Mouse (Mus musculus) embryo, embryonic 11.5 days (tissue): ENCODE measurements around the gene Emp3.
A peak's percentile ranks its signal among the peaks of the same experiment; 100 is the strongest.
"Not testable (repeated sequence)": the region's sequence is repeated elsewhere in the genome, so short reads cannot be mapped to it uniquely, and the experiment has no call there.

Experiments used
- DNase-seq: peaks from one replicate; pipeline ENCODE4 v3.0.0-alpha.2; 2012; ENCODE audit warnings: low read depth, low spot score

Gene Emp3

DNA sequence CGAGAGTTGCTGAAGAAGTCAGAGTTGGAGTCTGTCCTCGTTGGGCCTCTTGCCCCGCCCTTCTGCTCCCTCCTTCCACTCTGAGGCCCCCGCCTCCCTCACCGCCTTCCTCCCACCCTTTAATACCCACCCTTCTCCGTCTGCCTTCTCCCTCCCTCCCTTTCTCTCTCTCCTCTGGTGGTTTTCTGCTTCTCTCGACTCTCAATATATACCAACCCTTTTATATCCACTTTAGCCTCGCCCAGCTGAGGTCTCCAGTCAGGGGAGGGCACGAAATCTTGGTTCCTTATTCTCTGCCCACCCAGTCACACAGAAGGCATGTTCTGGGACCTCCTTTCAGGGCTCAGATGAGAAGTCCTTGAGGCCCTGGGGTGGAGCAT, at the start of gene Emp3:
Emp3 (minus strand) TSS at position 163 of the 380 bp plus-strand sequence.
- DNase-seq: no peak

DNA sequence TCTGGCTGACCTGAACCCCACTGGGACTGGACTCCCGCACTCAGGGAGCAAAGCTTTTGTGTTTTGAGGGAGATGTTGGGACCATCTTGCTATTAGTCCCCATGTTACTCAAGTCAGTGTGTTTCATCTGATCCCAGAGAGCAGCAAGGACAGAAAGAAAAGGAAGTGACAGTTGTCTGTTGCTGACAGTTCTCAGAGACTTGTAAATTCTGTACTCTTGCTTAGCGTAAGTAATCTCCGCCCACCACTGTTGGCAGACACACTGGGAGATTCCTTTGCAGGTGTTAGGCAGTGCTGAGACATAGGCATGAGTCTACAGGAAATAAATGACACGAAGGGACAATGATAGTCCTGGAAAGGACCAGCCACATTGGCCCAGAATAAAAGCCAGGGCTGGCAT, 35.4 kb upstream of the Emp3 start:
- no peak for DNase-seq

DNA sequence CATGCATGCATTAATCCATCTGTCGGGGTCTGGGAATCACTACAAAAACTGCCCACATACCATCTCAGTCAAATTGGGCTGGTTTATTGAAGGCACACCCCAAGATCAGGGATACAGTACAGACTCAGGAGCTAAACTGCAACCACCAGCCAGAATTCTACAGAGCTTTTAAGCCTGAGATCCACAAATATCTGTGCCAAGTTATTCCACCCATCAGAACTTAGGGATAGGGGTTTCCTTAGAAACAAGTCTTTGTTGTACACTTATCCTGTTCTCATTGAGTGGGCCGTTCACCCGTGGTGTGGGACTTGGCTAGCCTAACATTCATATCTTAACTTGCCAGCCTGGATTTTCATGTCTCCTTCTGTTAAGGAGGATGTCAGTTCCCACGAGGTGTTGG, 27.9 kb upstream of the Emp3 start:
- no peak for DNase-seq

DNA sequence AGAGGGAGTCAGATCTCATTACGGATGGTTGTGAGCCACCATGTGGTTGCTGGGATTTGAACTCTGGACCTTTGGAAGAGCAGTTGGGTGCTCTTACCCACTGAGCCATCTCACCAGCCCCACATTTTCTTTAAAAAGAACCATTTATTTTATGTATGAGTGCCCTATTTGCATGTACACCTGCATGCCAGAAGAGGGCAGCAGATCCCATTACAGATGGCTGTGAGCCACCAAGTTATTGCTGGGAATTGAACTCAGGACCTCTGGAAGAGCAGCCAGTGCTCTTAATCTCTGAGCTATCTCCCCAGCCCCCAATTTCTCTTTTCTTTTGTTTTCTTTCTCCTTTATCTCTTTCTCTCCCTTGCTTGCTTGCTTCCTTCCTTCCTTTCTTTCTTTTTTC, 22.1 kb upstream of the Emp3 start:
- DNase-seq: not testable (repeated sequence)

DNA sequence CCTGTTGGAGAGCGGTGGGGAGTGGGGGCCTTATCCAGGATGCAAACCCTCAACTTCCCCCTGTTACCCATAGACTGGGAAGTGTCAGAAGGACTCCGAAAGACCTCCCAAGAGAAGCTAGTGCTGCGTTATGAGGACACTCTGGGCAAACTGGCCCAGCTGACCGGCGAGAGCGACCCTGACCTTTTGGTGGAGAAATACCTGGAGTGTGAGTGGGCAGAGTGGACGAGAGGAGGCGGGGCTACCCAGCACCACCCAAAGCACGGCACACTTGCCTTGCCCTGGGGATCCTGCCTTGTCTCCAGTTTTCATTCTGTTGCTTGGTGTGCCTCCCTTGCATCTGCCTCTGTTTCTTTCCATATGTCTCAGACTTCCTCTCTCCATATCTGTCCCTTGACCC, 20.8 kb upstream of the Emp3 start:
- no peak for DNase-seq

DNA sequence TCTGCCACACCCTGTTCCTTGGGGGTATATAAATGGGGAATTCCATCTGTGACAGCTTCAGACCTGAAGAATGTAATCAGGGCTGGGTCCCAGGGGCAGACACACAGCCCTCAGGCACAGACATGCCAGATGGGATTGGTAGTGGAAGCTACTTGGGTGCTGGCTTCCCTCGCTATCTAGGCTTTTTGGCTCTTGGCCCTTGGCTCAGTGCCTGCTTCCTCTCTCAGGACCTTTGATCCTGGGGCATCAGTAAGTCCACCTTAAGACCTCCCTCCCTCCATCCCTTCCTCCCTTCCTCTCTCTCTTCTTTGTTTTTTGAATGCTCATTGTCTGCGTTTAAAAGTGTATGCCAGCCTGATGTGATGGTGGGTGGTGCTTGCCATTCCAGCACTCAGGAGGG, 18.6 kb upstream of the Emp3 start:
- DNase-seq: no peak

DNA sequence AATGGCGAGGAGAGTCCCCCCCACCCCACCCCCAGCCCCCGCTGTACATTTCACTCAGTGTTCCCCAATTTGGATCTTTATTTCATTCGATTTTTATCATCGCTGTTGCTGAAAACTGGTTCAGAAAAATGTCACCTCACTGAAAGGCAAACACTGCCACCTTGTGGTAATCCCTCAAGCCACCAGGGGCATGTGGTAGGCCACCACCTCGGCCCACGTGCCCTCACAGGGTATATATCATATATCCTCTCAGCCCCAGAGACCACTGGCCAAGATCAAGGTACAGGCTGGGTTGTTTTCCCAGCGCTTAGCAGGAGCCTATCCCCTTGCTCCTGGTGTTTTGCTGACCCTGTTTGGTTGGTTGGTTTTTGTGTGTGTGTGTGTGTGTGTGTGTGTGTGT, 13.9 kb upstream of the Emp3 start:
- peak; percentile 55 for DNase-seq

DNA sequence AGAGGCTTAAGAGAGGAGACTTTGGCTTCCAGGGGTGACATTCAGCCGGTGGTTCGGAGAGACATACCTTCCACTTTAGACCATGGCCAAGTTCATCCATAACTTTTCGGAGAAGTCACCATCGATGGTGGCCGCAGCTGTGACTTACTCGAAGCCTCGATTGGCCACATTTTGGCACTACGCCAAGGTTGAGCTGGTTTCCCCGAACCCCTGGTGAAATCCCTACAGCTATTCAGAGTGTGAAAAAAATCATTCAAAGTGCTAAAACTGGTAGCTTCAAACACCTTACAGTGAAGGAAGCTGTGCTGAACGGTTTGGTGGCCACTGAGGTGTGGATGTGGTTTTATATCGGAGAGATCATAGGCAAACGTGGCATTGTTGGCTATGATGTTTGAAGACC, 12.6 kb upstream of the Emp3 start:
- DNase-seq: not testable (repeated sequence)

DNA sequence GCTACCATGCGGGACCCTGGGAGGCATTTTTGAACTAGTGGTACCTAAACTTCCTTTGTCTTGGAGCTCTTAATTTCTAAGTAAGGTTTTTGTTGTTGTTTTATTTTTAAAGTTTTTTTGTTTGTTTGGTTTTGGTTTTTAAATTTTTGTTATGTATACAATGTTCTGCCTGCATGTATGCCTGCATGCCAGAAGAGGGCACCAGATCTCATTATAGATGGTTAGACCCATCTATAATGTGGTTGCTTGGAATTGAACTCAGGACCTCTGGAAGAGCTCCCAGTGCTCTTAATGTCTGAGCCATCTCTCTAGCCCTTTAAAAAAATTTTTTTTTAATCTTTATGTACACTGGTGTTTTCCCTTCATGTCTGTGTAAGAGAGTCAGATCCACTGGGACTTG, 8.5 kb upstream of the Emp3 start:
- no peak for DNase-seq

DNA sequence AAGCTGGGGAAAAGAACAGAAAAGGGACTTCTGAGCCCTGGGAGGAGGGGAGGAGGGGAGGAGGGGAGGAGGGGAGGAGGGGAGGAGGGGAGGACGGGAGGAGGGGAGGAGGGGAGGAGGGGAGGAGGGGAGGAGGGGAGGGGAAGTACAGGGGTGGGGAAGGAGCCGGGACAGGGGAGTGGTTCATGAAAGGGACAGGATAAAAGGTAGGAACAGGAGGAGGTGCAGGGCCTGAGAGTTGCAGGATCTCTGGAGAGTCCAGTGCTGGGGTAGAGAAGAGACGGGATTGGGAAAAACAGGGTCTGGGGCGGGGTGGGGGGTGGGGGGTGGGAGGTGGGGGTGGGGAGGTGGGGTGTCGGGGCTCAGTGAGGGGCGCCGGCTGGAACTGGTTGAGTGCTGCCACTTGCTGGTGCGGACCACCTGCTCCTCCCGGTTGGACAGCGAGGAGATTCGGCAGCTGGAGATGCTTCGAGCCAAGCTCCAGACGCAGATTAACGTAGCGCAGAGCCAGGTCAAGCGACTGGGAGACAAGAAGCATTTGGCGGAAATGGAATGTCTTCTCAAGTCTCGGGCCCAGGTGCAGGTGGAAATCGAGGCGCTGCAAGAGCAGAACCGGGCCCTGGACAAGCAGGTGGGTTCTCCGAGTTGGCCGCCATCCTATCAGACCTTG, 7.6 kb upstream of the Emp3 start:
- DNase-seq: no peak

DNA sequence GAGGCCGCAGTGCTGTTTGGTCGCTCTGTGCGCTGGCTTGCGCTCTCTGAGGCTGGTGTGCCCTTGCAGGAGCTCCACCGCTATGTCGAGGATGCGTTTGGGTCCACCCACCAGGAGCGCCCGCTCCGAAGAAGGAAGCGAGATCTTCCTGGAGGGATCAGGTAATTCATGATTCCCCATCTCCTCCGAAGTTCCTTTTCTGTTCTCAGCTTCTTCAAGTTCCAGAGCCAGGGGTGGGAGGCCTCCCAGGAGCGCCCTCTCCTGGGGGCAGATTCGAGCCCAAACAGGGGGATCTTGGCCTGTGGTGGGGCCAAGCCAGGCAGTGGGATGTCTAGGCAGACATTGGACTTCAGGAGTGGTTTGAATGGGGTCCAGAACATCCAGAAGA, 3.2 kb upstream of the Emp3 start:
- no peak for DNase-seq

DNA sequence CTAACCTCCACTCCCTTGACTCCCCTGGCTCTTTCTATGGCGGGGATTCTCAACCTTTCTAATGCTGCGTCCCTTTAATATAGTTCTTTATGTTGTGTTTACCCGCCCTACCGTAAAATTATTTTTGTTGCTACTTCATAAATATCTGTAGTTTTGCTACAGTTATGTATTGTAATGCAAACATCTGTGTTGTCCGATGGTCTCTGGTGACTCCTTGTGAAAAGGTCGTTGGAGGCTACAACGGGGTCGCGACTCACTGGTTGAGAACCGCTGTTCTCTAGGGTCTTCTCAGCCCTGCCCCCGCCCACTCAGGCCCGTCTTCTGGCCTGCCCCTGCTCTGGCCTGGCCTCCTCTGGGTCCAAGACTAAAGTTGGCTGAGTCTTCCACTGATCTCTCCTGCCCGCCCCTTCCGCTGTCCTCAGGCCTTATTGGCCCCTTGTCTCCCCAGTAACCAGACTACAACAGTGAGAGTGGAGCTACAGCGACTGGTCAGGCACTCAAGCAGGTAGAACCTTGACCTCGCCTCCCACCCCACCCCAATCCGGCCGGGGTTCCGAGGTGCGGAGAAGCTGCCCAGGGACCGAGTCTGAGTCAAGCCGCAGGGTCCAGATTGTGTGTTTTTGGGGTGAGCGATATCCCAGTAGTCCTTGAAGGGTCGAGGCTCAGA, 2.7 kb upstream of the Emp3 start, which contains the start of gene Ccdc114:
Ccdc114 (plus strand) TSS at position 311 of the 667 bp plus-strand sequence.
- no peak for DNase-seq

DNA sequence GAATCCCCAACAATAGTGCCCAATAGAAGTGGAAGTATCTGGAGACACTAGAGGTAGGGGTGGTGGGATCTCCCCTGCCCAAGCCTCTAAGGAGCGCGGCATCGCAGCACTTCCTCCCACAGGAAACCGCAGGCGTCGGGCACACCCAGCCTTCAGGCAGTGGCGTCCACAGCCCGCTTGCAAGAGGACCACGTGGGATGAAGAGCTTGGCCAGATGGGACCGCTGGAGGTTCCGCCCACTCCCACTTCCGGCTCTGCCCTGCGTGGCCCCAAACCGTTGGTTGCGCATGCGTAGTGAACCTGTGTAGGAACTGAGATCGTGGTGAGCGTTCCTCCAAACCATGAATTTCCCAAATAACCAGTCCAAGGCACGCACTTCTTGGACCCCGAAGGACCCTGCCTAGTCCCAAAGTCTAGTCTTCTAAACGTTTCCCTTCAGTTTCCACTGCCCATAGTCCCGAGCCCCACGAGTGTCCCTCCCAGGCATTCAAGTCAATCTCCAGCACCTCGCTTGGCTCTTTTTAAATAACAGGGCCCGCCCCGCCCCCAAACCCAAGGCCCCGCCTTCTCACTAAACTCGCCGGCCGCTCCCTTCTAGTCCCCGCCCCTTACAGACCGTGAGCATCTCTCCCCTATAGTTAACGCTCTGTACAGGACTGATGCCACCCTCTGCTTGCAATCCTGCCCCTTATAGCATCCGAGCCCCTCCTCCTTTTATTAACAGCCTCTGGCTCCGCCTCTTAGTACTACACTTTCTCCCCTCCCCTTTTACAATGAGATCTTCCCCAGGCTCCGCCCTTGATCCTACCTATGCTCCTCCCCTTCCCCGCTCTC, 1.9 kb upstream of the Emp3 start:
- peak; percentile 90 for DNase-seq

DNA sequence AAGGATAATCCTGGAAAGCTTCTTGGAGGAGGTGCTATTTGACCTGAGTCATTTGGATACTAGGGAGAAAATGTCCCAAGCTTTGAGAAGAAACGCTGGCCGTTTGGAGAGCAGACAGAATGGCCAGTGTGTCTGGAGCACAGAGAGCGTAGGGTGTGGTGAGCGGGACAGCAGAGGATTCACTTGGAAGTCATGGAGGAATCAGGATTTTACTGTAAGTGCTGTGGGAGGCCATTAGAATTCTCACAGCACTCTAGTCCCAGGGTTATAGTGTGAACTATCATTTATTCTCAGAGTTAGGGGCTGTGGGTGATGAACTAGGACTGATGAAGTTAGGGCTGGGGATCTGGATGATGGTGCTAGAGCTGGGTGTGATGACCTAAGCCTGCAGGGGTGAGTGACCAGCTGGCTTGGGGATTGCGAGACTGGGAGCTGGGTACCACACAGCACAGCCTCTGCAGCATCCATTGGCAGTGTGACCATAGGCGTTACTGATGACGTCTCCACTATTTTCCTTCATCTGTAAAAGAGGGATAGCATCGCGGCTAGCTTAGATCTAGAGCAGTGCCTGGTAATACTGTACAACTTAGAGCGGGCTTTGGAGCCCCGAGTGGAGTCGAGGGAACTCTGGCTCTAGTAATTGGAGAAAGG, 871 bp upstream of the Emp3 start:
- DNase-seq: no peak

DNA sequence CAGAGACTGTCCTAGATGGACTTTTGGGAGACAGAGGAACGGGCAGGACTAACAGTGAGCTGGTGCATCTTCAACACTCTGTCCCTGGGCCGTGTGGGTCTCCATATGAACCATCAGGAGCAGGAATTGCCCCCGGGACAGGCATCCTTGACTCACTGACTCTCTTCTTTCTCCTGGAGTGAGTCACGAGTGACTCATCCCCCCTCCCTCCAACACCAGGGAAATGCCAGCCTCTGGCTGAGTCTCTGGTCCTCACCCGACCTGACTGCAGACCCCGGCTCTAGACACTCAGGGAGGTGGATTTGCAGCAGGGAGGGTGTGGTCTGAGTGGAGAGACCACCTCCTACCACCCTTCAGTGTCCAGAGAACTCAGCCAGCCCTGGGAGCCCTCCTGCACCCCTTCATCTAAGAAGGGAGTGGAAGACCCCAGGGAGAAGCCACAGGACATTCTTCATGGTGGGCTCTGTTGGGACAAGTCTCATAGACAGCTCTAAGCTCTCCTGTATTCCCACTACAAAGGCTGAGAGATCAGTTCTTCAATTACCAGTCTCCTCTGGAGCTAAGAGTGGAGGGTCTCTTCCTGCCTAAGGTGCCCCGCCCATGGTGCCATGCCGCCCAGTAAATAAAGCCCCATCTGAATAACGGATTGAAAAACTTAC, 492 bp downstream of the Emp3 start:
- no peak for DNase-seq

DNA sequence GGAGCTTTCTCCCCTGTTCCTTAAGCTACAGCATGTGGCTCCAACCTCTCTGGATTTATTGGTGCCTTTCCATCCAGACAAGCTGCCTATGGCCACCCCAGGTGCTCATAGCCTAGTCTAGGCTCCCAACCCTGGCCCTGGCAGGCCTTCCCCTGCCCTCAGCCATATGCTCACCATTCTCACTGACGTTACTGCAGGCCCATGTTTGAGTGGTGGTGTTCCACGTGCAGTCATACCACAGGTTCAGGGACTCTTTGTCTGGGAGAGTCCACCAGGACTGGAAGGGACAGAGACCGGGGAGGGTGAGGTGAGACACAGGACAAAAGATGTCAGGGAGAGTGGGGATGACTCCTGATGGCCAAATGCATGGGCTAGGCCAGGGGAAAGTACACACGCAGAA, 1.4 kb downstream of the Emp3 start:
- DNase-seq: no peak

DNA sequence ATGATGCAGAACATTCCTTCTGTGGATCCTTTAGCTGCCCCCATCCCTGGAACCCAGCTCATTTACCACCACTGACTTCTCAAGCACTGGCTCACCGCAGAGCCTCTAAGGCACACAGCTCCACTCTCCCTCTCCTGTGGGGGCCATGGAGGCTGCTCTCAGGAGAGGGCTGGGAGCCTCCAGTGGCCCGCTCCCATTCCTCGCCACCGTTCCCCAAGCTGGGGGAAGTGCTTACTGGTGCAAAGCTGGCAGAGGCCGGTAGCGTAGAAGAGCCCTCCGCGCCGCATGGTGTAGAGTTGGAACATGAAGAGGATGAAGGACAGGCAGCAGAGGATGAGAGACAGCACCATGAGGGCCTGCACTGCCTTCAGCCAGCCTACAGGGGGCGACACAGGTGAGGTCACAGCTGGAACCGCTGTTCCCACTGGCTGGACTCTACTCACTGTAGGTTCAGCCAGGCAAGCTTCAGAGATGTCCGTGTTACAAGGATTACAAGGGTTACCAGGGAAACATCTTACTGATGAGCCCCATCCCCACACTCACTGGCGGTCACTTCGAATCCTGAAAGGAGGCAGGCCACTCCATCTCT, 2.0 kb downstream of the Emp3 start:
- no peak for DNase-seq

DNA sequence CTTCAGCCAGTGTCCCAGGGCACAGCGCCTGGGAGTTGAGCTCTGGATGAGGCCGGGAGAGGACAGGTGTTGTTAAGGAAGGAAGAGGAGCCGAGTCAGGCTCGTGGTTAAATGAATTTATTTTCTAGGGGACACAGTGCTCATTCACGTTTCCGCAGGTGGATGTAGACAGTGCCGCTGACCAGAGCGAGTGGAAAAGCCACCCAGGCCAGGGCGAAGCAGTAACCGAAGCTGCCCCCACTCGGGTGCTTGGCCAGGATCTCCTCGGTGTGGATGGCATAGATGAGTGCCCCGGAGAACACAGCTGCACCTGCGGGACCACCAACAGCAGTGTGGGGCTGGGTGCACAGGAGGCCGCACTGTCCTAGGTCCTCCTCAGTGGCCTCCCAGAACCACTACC, 3.3 kb downstream of the Emp3 start:
- DNase-seq: no peak

DNA sequence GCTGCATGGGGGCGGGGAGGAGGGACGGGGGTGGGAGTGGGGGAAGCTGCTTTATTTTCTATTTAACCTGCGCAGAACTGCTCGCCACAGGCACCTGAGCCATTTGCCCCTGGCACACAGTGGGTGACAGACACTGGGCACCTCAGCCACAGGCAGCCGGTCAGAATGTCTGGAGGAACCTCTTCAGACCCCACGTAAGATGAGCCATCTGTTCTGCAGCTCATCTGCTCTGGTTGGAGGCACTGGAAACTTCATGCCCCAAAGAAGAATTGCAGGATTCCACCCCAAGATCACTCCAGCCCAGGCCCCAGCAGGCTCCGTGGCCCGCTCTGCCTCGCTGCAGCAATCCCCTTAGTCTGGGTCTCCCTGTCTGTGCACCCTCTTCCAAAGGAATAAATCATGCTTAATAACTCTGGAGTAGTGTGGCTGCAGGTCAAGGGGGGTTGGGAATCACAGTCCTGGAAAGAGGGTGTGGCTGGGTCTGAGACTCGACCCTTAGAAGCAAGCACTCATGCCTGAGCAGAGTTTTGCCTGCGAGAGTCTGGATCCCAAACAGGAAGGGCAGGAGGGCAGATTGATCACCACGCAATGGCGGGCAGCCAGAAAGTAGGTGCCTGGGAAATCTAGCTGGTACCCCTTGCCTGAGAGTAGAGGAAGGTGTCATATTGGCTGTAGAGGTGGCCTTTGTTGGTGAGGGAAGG, 4.0 kb downstream of the Emp3 start:
- no peak for DNase-seq
